Mouse (Mus musculus) testis, adult 2 months (tissue): ENCODE measurements around the gene Steap1. TPM values are rescaled to one million over a fixed set of nuclear protein-coding genes. Genes with fewer than 3 reads are reported as not detected.

Source experiments
- H3K27ac ChIP-seq: fragments of 200-500 bp; 2 replicates; pipeline ENCODE4 v1.5.1; 2012; ENCODE audit warnings: low read depth, low read length; ENCODE audit not compliant: control insufficient read depth, insufficient read depth
- H3K27me3 ChIP-seq: fragments of 200-500 bp; 2 replicates; pipeline ENCODE4 v1.6.1; 2012; ENCODE audit warnings: mild to moderate bottlenecking, low read length, moderate library complexity; ENCODE audit not compliant: control insufficient read depth, insufficient read depth
- H3K36me3 ChIP-seq: fragments of 200-500 bp; 2 replicates; pipeline ENCODE4 v1.6.1; 2012; ENCODE audit warnings: mild to moderate bottlenecking, low read length; ENCODE audit not compliant: control insufficient read depth, insufficient read depth
- H3K4me1 ChIP-seq: fragments of 200-500 bp; 2 replicates; pipeline ENCODE4 v1.6.1; 2012; ENCODE audit warnings: low read length; ENCODE audit not compliant: control insufficient read depth, insufficient read depth
- H3K4me3 ChIP-seq: fragments of 200-500 bp; 2 replicates; pipeline ENCODE4 v1.5.1; 2012; ENCODE audit warnings: low read depth, mild to moderate bottlenecking, low read length, moderate library complexity, mixed read lengths; ENCODE audit not compliant: control insufficient read depth
- CTCF ChIP-seq: fragments of 200-500 bp; IDR thresholded peaks from 2 replicates; pipeline ENCODE4 v1.5.1; 2012; ENCODE audit warnings: low read depth, mild to moderate bottlenecking, inconsistent platforms, low read length, moderate library complexity; ENCODE audit not compliant: control insufficient read depth, insufficient read depth, insufficient replicate concordance
- POLR2A ChIP-seq: fragments of 200-500 bp; IDR thresholded peaks from 2 replicates; pipeline ENCODE4 v1.6.1; 2012; ENCODE audit warnings: low read depth, mild to moderate bottlenecking, inconsistent platforms, low read length, moderate library complexity; ENCODE audit not compliant: control insufficient read depth
- polyA plus RNA-seq: library from polyadenylated mRNA; depleted of rRNA; stranded (reverse); fragments of >200 nt; gene quantifications from 2 replicates; pipeline ENCODE4 v1.2.3, GENCODE M21; 2012; rRNA removed

The Steap1 gene
- polyA plus RNA-seq, result 1.1 TPM in 2 replicates

GRCm38 (mm10) chr5:5748866-5749682 is at the start of gene Steap1:
Gene Steap1 (minus strand): TSS chr5:5749326.
- Histone ChIP-seq H3K27me3 (no peaks in the 10 kb centered on the region), H3K4me1 (peaks cover 2% of the 10 kb centered on the region), H3K4me3 (peak within 1 kb of the TSS; percentile 85), H3K27ac (no peak within 1 kb of the TSS), H3K36me3 (no peaks in the 10 kb centered on the region)
- TF ChIP-seq CTCF (peak; percentile 85), POLR2A (peak; percentile 29; the same call in 1 of the 2 replicates)

GRCm38 (mm10) chr5:5787106-5787505 is 38.0 kb upstream of the Steap1 start:
- Histone ChIP-seq H3K4me1 (no peaks in the 10 kb centered on the region), H3K27me3 (no peaks in the 10 kb centered on the region), H3K36me3 (no peaks in the 10 kb centered on the region), H3K4me3 (no peak overlapping the region), H3K27ac (no peak overlapping the region)
- TF ChIP-seq CTCF (no peak), POLR2A (no peak)

- no peak overlapping the region for H3K4me3 ChIP-seq
- no peak overlapping the region for H3K27ac ChIP-seq
- no peaks in the 10 kb centered on the region for H3K27me3 ChIP-seq
- TF ChIP-seq POLR2A (no peak), CTCF (no peak)
- no peaks in the 10 kb centered on the region for H3K4me1 ChIP-seq
- H3K36me3 ChIP-seq, result no peaks in the 10 kb centered on the region
These were observed 7.4 kb upstream of the Steap1 start for GRCm38 (mm10) chr5:5756392-5757019.

GRCm38 (mm10) chr5:5755039-5755438 is 5.9 kb upstream of the Steap1 start:
- no peak overlapping the region for H3K4me3 ChIP-seq
- no peaks in the 10 kb centered on the region for H3K4me1 ChIP-seq
- no peak overlapping the region for H3K27ac ChIP-seq
- peak; percentile 79 for TF ChIP-seq CTCF
- TF ChIP-seq POLR2A, result no peak
- H3K36me3 ChIP-seq, result no peaks in the 10 kb centered on the region
- no peaks in the 10 kb centered on the region for H3K27me3 ChIP-seq

GRCm38 (mm10) chr5:5749772-5750222 is 671 bp upstream of the Steap1 start:
- Histone ChIP-seq H3K4me3 (peak overlapping the region; percentile 85; the same call in 1 of the 2 replicates), H3K27ac (no peak overlapping the region), H3K27me3 (no peaks in the 10 kb centered on the region), H3K4me1 (peaks cover 2% of the 10 kb centered on the region), H3K36me3 (no peaks in the 10 kb centered on the region)
- TF ChIP-seq POLR2A, result no peak
- no peak for TF ChIP-seq CTCF

- TF ChIP-seq POLR2A, result no peak
- TF ChIP-seq CTCF, result no peak
- Histone ChIP-seq H3K27me3 (no peaks in the 10 kb centered on the region), H3K27ac (no peak overlapping the region), H3K4me3 (no peak overlapping the region), H3K4me1 (no peaks in the 10 kb centered on the region), H3K36me3 (no peaks in the 10 kb centered on the region)
These were observed 14.7 kb downstream of the Steap1 start for GRCm38 (mm10) chr5:5734445-5734844.

- Histone ChIP-seq H3K4me1 (no peaks in the 10 kb centered on the region), H3K27ac (no peak overlapping the region), H3K4me3 (no peak overlapping the region), H3K27me3 (no peaks in the 10 kb centered on the region), H3K36me3 (no peaks in the 10 kb centered on the region)
- TF ChIP-seq CTCF, result no peak
- no peak for TF ChIP-seq POLR2A
These were observed 16.3 kb downstream of the Steap1 start for GRCm38 (mm10) chr5:5732858-5733257.
